Mouse (Mus musculus): ENCODE results near the gene Minos1. TPM values are rescaled to one million over a fixed set of nuclear protein-coding genes. Genes with fewer than 3 reads are reported as not detected.

Minos1 gene
- polyA plus RNA-seq, 1 experiment from 2014 or later: 474 TPM

GRCm38 (mm10) chr4:139080259-139080658 lies 50.7 kb downstream of the Minos1 start:
- Histone ChIP-seq H3K9me3 (ENCODE audit: low read length) (no peaks in the 10 kb centered on the region), H3K4me3 (ENCODE audit: low read depth, low read length) (no peak overlapping the region), H3K4me1 (ENCODE audit: insufficient read depth, low read depth, low read length) (no peaks in the 10 kb centered on the region; the same call in 1 of the 2 replicates), H3K4me2 (replicated peaks; ENCODE audit: low read depth, low read length) (no peak overlapping the region), H3K36me3 (ENCODE audit: insufficient read depth, low read length) (no peaks in the 10 kb centered on the region), H3K9ac (replicated peaks; ENCODE audit: low read depth) (no peak overlapping the region), H3K27me3 (replicated peaks; ENCODE audit: insufficient read depth, low read length) (peaks cover 10% of the 10 kb centered on the region), H3K27ac (ENCODE audit: low read length) (no peak overlapping the region)
- TF ChIP-seq EP300 (IDR thresholded peaks at IDR 0.05): no peak
- no peak for TF ChIP-seq CTCF (IDR thresholded peaks at IDR 0.05)
- ATAC-seq (no peak), DNase-seq (ENCODE audit: low spot score) (no peak)
- WGBS: 86% methylated on average over 7 of the region's 7 CpGs

- Histone ChIP-seq H3K27me3 (replicated peaks; ENCODE audit: insufficient read depth, low read length) (peaks cover 18% of the 10 kb centered on the region), H3K9me3 (ENCODE audit: low read length) (no peaks in the 10 kb centered on the region)
Observed at GRCm38 (mm10) chr4:139079439-139079838, 51.5 kb downstream of the Minos1 start.

GRCm38 (mm10) chr4:139078726-139079125 lies 52.2 kb downstream of the Minos1 start:
- H3K9me3 ChIP-seq (ENCODE audit: low read length): no peaks in the 10 kb centered on the region

More at GRCm38 (mm10) chr4:139079439-139079838, 51.5 kb downstream of the Minos1 start:
- Histone ChIP-seq H3K36me3 (ENCODE audit: insufficient read depth, low read length) (no peaks in the 10 kb centered on the region), H3K4me3 (ENCODE audit: low read depth, low read length) (no peak overlapping the region), H3K4me2 (replicated peaks; ENCODE audit: low read depth, low read length) (no peak overlapping the region), H3K4me1 (ENCODE audit: insufficient read depth, low read depth, low read length) (no peaks in the 10 kb centered on the region; the same call in 1 of the 2 replicates), H3K9ac (replicated peaks; ENCODE audit: low read depth) (no peak overlapping the region), H3K27ac (ENCODE audit: low read length) (no peak overlapping the region)
- TF ChIP-seq CTCF (IDR thresholded peaks at IDR 0.05) (no peak), EP300 (IDR thresholded peaks at IDR 0.05) (no peak)
- WGBS: 83% methylated on average over 11 of the region's 11 CpGs
- DNase-seq (ENCODE audit: low spot score) (no peak), ATAC-seq (no peak)

GRCm38 (mm10) chr4:139078313-139078712 lies 52.6 kb downstream of the Minos1 start:
- H3K4me3 ChIP-seq (ENCODE audit: low read depth, low read length): no peak overlapping the region
- H3K4me1 ChIP-seq (ENCODE audit: insufficient read depth, low read depth, low read length): no peaks in the 10 kb centered on the region; the same call in 1 of the 2 replicates
- H3K27ac ChIP-seq (ENCODE audit: low read length): no peak overlapping the region
- ATAC-seq (peak; percentile 52), DNase-seq (ENCODE audit: low spot score) (peak; percentile 61)
- H3K36me3 ChIP-seq (ENCODE audit: insufficient read depth, low read length): no peaks in the 10 kb centered on the region
- WGBS: 29% methylated on average over 2 of the region's 2 CpGs
- TF ChIP-seq EP300 (IDR thresholded peaks at IDR 0.05): no peak
- peak; percentile 69 for TF ChIP-seq CTCF (IDR thresholded peaks at IDR 0.05)
- no peak overlapping the region for H3K4me2 ChIP-seq (replicated peaks; ENCODE audit: low read depth, low read length)
- H3K27me3 ChIP-seq (replicated peaks; ENCODE audit: insufficient read depth, low read length): peaks cover 28% of the 10 kb centered on the region
- H3K9ac ChIP-seq (replicated peaks; ENCODE audit: low read depth): no peak overlapping the region
- H3K9me3 ChIP-seq (ENCODE audit: low read length): no peaks in the 10 kb centered on the region

More at GRCm38 (mm10) chr4:139078726-139079125, 52.2 kb downstream of the Minos1 start:
- ATAC-seq: no peak
- Histone ChIP-seq H3K9ac (replicated peaks; ENCODE audit: low read depth) (no peak overlapping the region), H3K27ac (ENCODE audit: low read length) (no peak overlapping the region), H3K36me3 (ENCODE audit: insufficient read depth, low read length) (no peaks in the 10 kb centered on the region), H3K4me2 (replicated peaks; ENCODE audit: low read depth, low read length) (no peak overlapping the region), H3K4me1 (ENCODE audit: insufficient read depth, low read depth, low read length) (no peaks in the 10 kb centered on the region; the same call in 1 of the 2 replicates), H3K4me3 (ENCODE audit: low read depth, low read length) (no peak overlapping the region), H3K27me3 (replicated peaks; ENCODE audit: insufficient read depth, low read length) (peaks cover 25% of the 10 kb centered on the region)
- DNase-seq (ENCODE audit: low spot score): peak; percentile 44
- 22% methylated on average over 4 of the region's 4 CpGs for WGBS
- TF ChIP-seq CTCF (IDR thresholded peaks at IDR 0.05) (peak; percentile 55), EP300 (IDR thresholded peaks at IDR 0.05) (no peak)

- Histone ChIP-seq H3K27me3 (replicated peaks; ENCODE audit: insufficient read depth, low read length) (peaks cover 31% of the 10 kb centered on the region), H3K9ac (replicated peaks; ENCODE audit: low read depth) (no peak overlapping the region)
- DNase-seq (ENCODE audit: low spot score): no peak
Observed at GRCm38 (mm10) chr4:139075915-139076314, 55.0 kb downstream of the Minos1 start.

GRCm38 (mm10) chr4:139075041-139075711 lies 55.7 kb downstream of the Minos1 start, which contains the start of gene Htr6:
Gene Htr6 (minus strand): TSS chr4:139075570.
- 2% methylated on average over 45 of the region's 77 CpGs for WGBS
- H3K4me3 ChIP-seq (ENCODE audit: low read depth, low read length): peak within 1 kb of the TSS; percentile 35
- ATAC-seq: peak; percentile 35; the same call in 1 of the 2 replicates

More at GRCm38 (mm10) chr4:139075915-139076314, 55.0 kb downstream of the Minos1 start:
- TF ChIP-seq CTCF (IDR thresholded peaks at IDR 0.05) (peak; percentile 51), EP300 (IDR thresholded peaks at IDR 0.05) (no peak)
- H3K4me3 ChIP-seq (ENCODE audit: low read depth, low read length): peak overlapping the region; percentile 35; the same call in 1 of the 2 replicates
- H3K4me1 ChIP-seq (ENCODE audit: insufficient read depth, low read depth, low read length): no peaks in the 10 kb centered on the region; the same call in 1 of the 2 replicates
- H3K4me2 ChIP-seq (replicated peaks; ENCODE audit: low read depth, low read length): no peak overlapping the region; the same call in 1 of the 2 replicates
- H3K27ac ChIP-seq (ENCODE audit: low read length): no peak overlapping the region
- no peak for ATAC-seq
- H3K9me3 ChIP-seq (ENCODE audit: low read length): no peaks in the 10 kb centered on the region
- H3K36me3 ChIP-seq (ENCODE audit: insufficient read depth, low read length): no peaks in the 10 kb centered on the region
- 18% methylated on average over 5 of the region's 5 CpGs for WGBS

More at GRCm38 (mm10) chr4:139075041-139075711, 55.7 kb downstream of the Minos1 start, which contains the start of gene Htr6:
- H3K4me1 ChIP-seq (ENCODE audit: insufficient read depth, low read depth, low read length): no peaks in the 10 kb centered on the region; the same call in 1 of the 2 replicates
- H3K4me2 ChIP-seq (replicated peaks; ENCODE audit: low read depth, low read length): peak within 1 kb of the TSS; percentile 75
- H3K27me3 ChIP-seq (replicated peaks; ENCODE audit: insufficient read depth, low read length): peaks cover 31% of the 10 kb centered on the region
- TF ChIP-seq EP300 (IDR thresholded peaks at IDR 0.05) (no peak), CTCF (IDR thresholded peaks at IDR 0.05) (no peak)
- H3K9me3 ChIP-seq (ENCODE audit: low read length): no peaks in the 10 kb centered on the region
- no peak within 1 kb of the TSS for H3K27ac ChIP-seq (ENCODE audit: low read length)
- H3K9ac ChIP-seq (replicated peaks; ENCODE audit: low read depth): no peak within 1 kb of the TSS
- no peak for DNase-seq (ENCODE audit: low spot score)
- no peaks in the 10 kb centered on the region for H3K36me3 ChIP-seq (ENCODE audit: insufficient read depth, low read length)
